Mouse (Mus musculus): ENCODE results near the gene Mst1. TPM values are rescaled to one million over a fixed set of nuclear protein-coding genes. Genes with fewer than 3 reads are reported as not detected.

Mst1 gene
- total and polyA plus RNA-seq, 2 experiments from 2014 or later: not detected

DNA sequence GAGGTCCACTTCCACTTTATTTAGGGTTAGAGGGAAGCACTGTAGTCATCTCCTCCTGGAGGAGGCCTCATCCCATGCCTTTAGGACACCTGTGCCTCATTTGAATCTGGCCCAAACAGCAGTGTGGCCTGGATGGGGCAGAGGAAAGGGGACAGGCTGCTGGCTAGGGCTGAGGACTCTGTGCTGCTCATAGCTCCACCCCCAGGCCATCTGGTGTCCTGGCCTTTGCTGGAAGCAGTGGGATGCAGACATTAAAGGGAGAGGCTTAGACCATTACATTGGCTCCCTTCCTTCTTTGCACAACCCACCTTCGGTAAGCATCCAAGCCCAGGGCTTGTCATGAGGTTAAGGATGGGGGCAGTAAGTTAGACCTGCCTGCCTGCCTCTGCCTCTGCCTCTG is 53.2 kb downstream of the Mst1 start:
- H3K27me3 ChIP-seq (ENCODE audit: insufficient read depth, low read length): no peaks in the 10 kb centered on the region
- H3K4me3 ChIP-seq (ENCODE audit: low read length): no peak overlapping the region
- no peak for TF ChIP-seq CTCF (IDR thresholded peaks at IDR 0.05; ENCODE audit: low read depth)
- H3K9me3 ChIP-seq (ENCODE audit: low read length): no peaks in the 10 kb centered on the region
- no peak overlapping the region for H3K27ac ChIP-seq
- peaks cover 9% of the 10 kb centered on the region; the same call in 1 of the 2 replicates for H3K36me3 ChIP-seq (ENCODE audit: insufficient read depth, low read length)
- H3K4me1 ChIP-seq (ENCODE audit: insufficient read depth, low read length): no peaks in the 10 kb centered on the region
- WGBS: 62% methylated on average over 1 of the region's 1 CpGs
- DNase-seq (ENCODE audit: low spot score) (peak; percentile 33), ATAC-seq (peak; percentile 61; the same call in 1 of the 2 replicates)
- H3K9ac ChIP-seq (replicated peaks; ENCODE audit: low read length): no peak overlapping the region
- H3K4me2 ChIP-seq (ENCODE audit: low read depth, low read length): no peak overlapping the region

Small RNA genes within 50 kb of the gene (microRNA-seq; reads per million reads assigned to microRNA genes)
- gene Gm47303 (0 reads per million in 2 experiments), gene Mir7088 (0 reads per million in 2 experiments)

Other genes starting within 250 kb of the Mst1 start
- 58.4 and 62.3 TPM in 2 replicates for gene Rbm6, start 207.2 kb upstream of the Mst1 start, total RNA-seq (2014; rRNA removed)
- gene Rbm6, start 207.2 kb upstream of the Mst1 start, polyA plus RNA-seq (2015; fragmentation: Nextera tagmentation; extraction: Ambion mirVana): 55.0 and 57.2 TPM in 2 replicates
- 21.9 and 28.2 TPM in 2 replicates for gene Mon1a, start 192.3 kb upstream of the Mst1 start, total RNA-seq (2014; rRNA removed)
- 13.2 and 13.8 TPM in 2 replicates for gene Mon1a, start 192.3 kb upstream of the Mst1 start, polyA plus RNA-seq (2015; fragmentation: Nextera tagmentation; extraction: Ambion mirVana)
- 0.61 and 2.7 TPM in 2 replicates for gene Mst1r, start 173.6 kb upstream of the Mst1 start, total RNA-seq (2014; rRNA removed)
- gene Mst1r, start 173.6 kb upstream of the Mst1 start, polyA plus RNA-seq (2015; fragmentation: Nextera tagmentation; extraction: Ambion mirVana): 0.68 and 0.69 TPM in 2 replicates
- gene Actl11, start 152.0 kb upstream of the Mst1 start, total RNA-seq (2014; rRNA removed): not detected in 2 replicates
- gene Actl11, start 152.0 kb upstream of the Mst1 start, polyA plus RNA-seq (2015; fragmentation: Nextera tagmentation; extraction: Ambion mirVana): not detected in 2 replicates
- gene Camkv, start 144.8 kb upstream of the Mst1 start, total RNA-seq (2014; rRNA removed): 80.1 and 87.4 TPM in 2 replicates
- gene Camkv, start 144.8 kb upstream of the Mst1 start, polyA plus RNA-seq (2015; fragmentation: Nextera tagmentation; extraction: Ambion mirVana): 59.1 and 61.5 TPM in 2 replicates
- gene Traip, start 130.3 kb upstream of the Mst1 start, total RNA-seq (2014; rRNA removed): 8.4 and 23.3 TPM in 2 replicates
- 9.2 and 10.5 TPM in 2 replicates for gene Traip, start 130.3 kb upstream of the Mst1 start, polyA plus RNA-seq (2015; fragmentation: Nextera tagmentation; extraction: Ambion mirVana)
- 6.0 and 12.8 TPM in 2 replicates for gene Uba7, start 104.9 kb upstream of the Mst1 start, total RNA-seq (2014; rRNA removed)
- 6.2 and 7.4 TPM in 2 replicates for gene Uba7, start 104.9 kb upstream of the Mst1 start, polyA plus RNA-seq (2015; fragmentation: Nextera tagmentation; extraction: Ambion mirVana)
- gene Gm20661, start 97.4 kb upstream of the Mst1 start, total RNA-seq (2014; rRNA removed): 0.18 and 0.78 TPM in 2 replicates
- gene Gm20661, start 97.4 kb upstream of the Mst1 start, polyA plus RNA-seq (2015; fragmentation: Nextera tagmentation; extraction: Ambion mirVana): 0.54 TPM in 1 of 2 replicates, not detected in the other
- gene Inka1, start 94.6 kb upstream of the Mst1 start, total RNA-seq (2014; rRNA removed): 5.5 and 7.3 TPM in 2 replicates
- gene Inka1, start 94.6 kb upstream of the Mst1 start, polyA plus RNA-seq (2015; fragmentation: Nextera tagmentation; extraction: Ambion mirVana): 16.6 and 18.0 TPM in 2 replicates
- gene Cdhr4, start 87.9 kb upstream of the Mst1 start, total RNA-seq (2014; rRNA removed): 1.2 and 1.5 TPM in 2 replicates
- gene Cdhr4, start 87.9 kb upstream of the Mst1 start, polyA plus RNA-seq (2015; fragmentation: Nextera tagmentation; extraction: Ambion mirVana): 0.45 and 0.91 TPM in 2 replicates
- gene Gm20662, start 84.1 kb upstream of the Mst1 start, total RNA-seq (2014; rRNA removed): 3.3 TPM in 1 of 2 replicates, not detected in the other
- 0.81 TPM in 1 of 2 replicates, not detected in the other for gene Gm20662, start 84.1 kb upstream of the Mst1 start, polyA plus RNA-seq (2015; fragmentation: Nextera tagmentation; extraction: Ambion mirVana)
- 257 and 258 TPM in 2 replicates for gene Ip6k1, start 77.9 kb upstream of the Mst1 start, total RNA-seq (2014; rRNA removed)
- gene Ip6k1, start 77.9 kb upstream of the Mst1 start, polyA plus RNA-seq (2015; fragmentation: Nextera tagmentation; extraction: Ambion mirVana): 79.6 and 83.6 TPM in 2 replicates
- 13.0 and 13.3 TPM in 2 replicates for gene Gmppb, start 31.2 kb upstream of the Mst1 start, total RNA-seq (2014; rRNA removed)
- 17.1 and 18.1 TPM in 2 replicates for gene Gmppb, start 31.2 kb upstream of the Mst1 start, polyA plus RNA-seq (2015; fragmentation: Nextera tagmentation; extraction: Ambion mirVana)
- gene Amigo3, start 27.3 kb upstream of the Mst1 start, total RNA-seq (2014; rRNA removed): 4.8 and 6.1 TPM in 2 replicates
- gene Amigo3, start 27.3 kb upstream of the Mst1 start, polyA plus RNA-seq (2015; fragmentation: Nextera tagmentation; extraction: Ambion mirVana): 1.8 and 2.1 TPM in 2 replicates
- gene Rnf123, start 2.9 kb downstream of the Mst1 start, total RNA-seq (2014; rRNA removed): 59.0 and 60.4 TPM in 2 replicates
- 41.8 and 43.8 TPM in 2 replicates for gene Rnf123, start 2.9 kb downstream of the Mst1 start, polyA plus RNA-seq (2015; fragmentation: Nextera tagmentation; extraction: Ambion mirVana)
- 47.8 and 53.3 TPM in 2 replicates for gene Apeh, start 14.2 kb downstream of the Mst1 start, total RNA-seq (2014; rRNA removed)
- gene Apeh, start 14.2 kb downstream of the Mst1 start, polyA plus RNA-seq (2015; fragmentation: Nextera tagmentation; extraction: Ambion mirVana): 39.6 and 40.4 TPM in 2 replicates
- 53.9 and 60.7 TPM in 2 replicates for gene Bsn, start 109.9 kb downstream of the Mst1 start, total RNA-seq (2014; rRNA removed)
- 6.5 and 7.4 TPM in 2 replicates for gene Bsn, start 109.9 kb downstream of the Mst1 start, polyA plus RNA-seq (2015; fragmentation: Nextera tagmentation; extraction: Ambion mirVana)
- gene Dag1, start 183.5 kb downstream of the Mst1 start, total RNA-seq (2014; rRNA removed): 127 and 129 TPM in 2 replicates
- gene Dag1, start 183.5 kb downstream of the Mst1 start, polyA plus RNA-seq (2015; fragmentation: Nextera tagmentation; extraction: Ambion mirVana): 70.2 and 76.3 TPM in 2 replicates
- 79.8 and 108 TPM in 2 replicates for gene Nicn1, start 210.0 kb downstream of the Mst1 start, total RNA-seq (2014; rRNA removed)
- gene Nicn1, start 210.0 kb downstream of the Mst1 start, polyA plus RNA-seq (2015; fragmentation: Nextera tagmentation; extraction: Ambion mirVana): 114 and 118 TPM in 2 replicates
- gene Amt, start 216.4 kb downstream of the Mst1 start, total RNA-seq (2014; rRNA removed): 22.5 and 27.1 TPM in 2 replicates
- 28.5 and 32.9 TPM in 2 replicates for gene Amt, start 216.4 kb downstream of the Mst1 start, polyA plus RNA-seq (2015; fragmentation: Nextera tagmentation; extraction: Ambion mirVana)
- gene Rhoa, start 225.7 kb downstream of the Mst1 start, total RNA-seq (2014; rRNA removed): 105 and 106 TPM in 2 replicates
- 268 and 276 TPM in 2 replicates for gene Rhoa, start 225.7 kb downstream of the Mst1 start, polyA plus RNA-seq (2015; fragmentation: Nextera tagmentation; extraction: Ambion mirVana)
- 65.2 and 66.5 TPM in 2 replicates for gene Tcta, start 225.7 kb downstream of the Mst1 start, total RNA-seq (2014; rRNA removed)
- gene Tcta, start 225.7 kb downstream of the Mst1 start, polyA plus RNA-seq (2015; fragmentation: Nextera tagmentation; extraction: Ambion mirVana): 79.4 and 80.3 TPM in 2 replicates